Mouse (Mus musculus) cortical plate, adult 2 months (tissue): Measurements from ENCODE around the gene Ctrl.

Experiments used
- CTCF ChIP-seq: fragments of 200-500 bp; IDR thresholded peaks from 2 replicates; pipeline ENCODE4 v1.5.1; 2011; ENCODE audit warnings: mild to moderate bottlenecking, control low read depth, low read length; ENCODE audit not compliant: insufficient read depth; ENCODE audit errors: extremely low read depth
- POLR2A ChIP-seq: fragments of 200-500 bp; IDR thresholded peaks from 2 replicates; pipeline ENCODE4 v1.6.1; 2011; ENCODE audit warnings: mild to moderate bottlenecking, low read length, control low read depth; ENCODE audit not compliant: insufficient read depth; ENCODE audit errors: extremely low read depth

- TF ChIP-seq POLR2A: no peak
- TF ChIP-seq CTCF: no peak
These were observed 43.8 kb downstream of the Ctrl start for GRCm38 (mm10) chr8:105889756-105890465.
